Mouse (Mus musculus) bone marrow, adult 2 months (tissue): ENCODE measurements around the gene Rapgef3. TPM values are rescaled to one million over a fixed set of nuclear protein-coding genes. Genes with fewer than 3 reads are reported as not detected.

Experiments
- H3K27ac ChIP-seq: fragments of 200-500 bp; 2 replicates; pipeline ENCODE4 v1.5.1; 2012; ENCODE audit warnings: low read depth, mild to moderate bottlenecking, control low read depth, inconsistent platforms, low read length; ENCODE audit not compliant: control insufficient read depth, poor library complexity, insufficient read depth
- H3K4me1 ChIP-seq: fragments of 200-500 bp; 2 replicates; pipeline ENCODE4 v1.6.1; 2011; ENCODE audit warnings: low read length; ENCODE audit not compliant: control insufficient read depth, insufficient read depth
- H3K4me3 ChIP-seq: fragments of 200-500 bp; replicated peaks from 2 replicates; pipeline ENCODE3; 2011; ENCODE audit warnings: mild to moderate bottlenecking, low read depth, low read length, control low read depth; ENCODE audit not compliant: control insufficient read depth
- CTCF ChIP-seq: fragments of 200-500 bp; IDR thresholded peaks from 2 replicates; pipeline ENCODE4 v1.5.1; 2011; ENCODE audit warnings: low read length, control low read depth; ENCODE audit not compliant: control insufficient read depth, insufficient read depth
- POLR2A ChIP-seq: fragments of 200-500 bp; IDR thresholded peaks from 2 replicates; pipeline ENCODE4 v1.6.1; 2011; ENCODE audit warnings: low read depth, mild to moderate bottlenecking, control low read depth, low read length, borderline replicate concordance; ENCODE audit not compliant: control insufficient read depth
- WGBS: fragments of 180-500 bp; shearing (Covaris S2); methylation state at CpG from one replicate; pipeline ENCODE4 v1.1.7; 2018; 5-methylcytosine and 5-hydroxymethylcytosine counted together
- polyA plus RNA-seq: library from polyadenylated mRNA; stranded (reverse); fragments of >200 nt; gene quantifications from 2 replicates; pipeline ENCODE4 v1.2.4, GENCODE M21; 2011; ENCODE audit warnings: low replicate concordance; ENCODE audit not compliant: missing spikeins, insufficient read depth, insufficient read length

Gene Rapgef3
- polyA plus RNA-seq, 1 experiment = 17.0 TPM

DNA sequence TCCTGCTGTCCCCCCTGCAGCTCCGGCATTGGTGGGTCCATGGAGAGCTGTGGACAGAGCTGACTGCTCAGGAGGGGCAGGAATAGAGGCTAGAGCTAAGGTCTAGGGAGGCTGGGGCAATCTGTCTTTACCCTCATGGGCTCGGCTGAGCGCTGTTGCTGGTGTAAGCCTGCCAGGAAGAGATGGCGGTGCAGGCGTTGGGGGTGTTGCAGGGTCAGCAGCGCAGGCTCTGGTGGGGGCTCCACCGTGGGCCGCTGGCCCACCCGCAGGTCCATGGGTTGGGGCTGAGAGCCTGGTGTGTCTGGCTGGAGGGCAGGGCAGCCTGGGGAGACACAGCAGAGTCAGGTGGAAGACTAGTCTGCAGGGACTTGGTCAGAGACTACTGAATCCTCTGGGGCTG is 43.5 kb upstream of the Rapgef3 start:
- Histone ChIP-seq H3K4me1 (no peaks in the 10 kb centered on the region; the same call in 1 of the 2 replicates), H3K27ac (no peak overlapping the region), H3K4me3 (no peak overlapping the region)
- no peak for TF ChIP-seq POLR2A
- no peak for TF ChIP-seq CTCF
- WGBS = 84% methylated on average over 9 of the region's 9 CpGs

DNA sequence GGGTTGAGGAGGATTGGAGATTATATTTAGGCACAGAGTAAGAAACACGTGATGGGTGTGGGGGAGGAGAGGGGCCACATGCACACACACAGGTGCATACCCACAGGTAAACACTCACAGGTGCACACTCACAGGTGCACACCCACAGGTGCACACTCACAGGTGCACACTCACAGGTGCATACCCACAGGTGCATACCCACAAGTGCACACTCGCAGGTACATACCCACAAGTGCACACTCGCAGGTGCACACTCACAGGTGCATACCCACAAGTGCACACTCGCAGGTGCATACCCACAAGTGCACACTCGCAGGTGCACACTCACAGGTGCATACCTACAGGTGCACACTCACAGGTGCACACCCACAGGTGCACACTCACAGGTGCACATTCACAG is 42.6 kb upstream of the Rapgef3 start:
- Histone ChIP-seq H3K4me1 (no peaks in the 10 kb centered on the region), H3K4me3 (no peak overlapping the region), H3K27ac (no peak overlapping the region)
- WGBS = 81% methylated on average over 5 of the region's 5 CpGs
- TF ChIP-seq POLR2A (no peak), CTCF (no peak)

- TF ChIP-seq CTCF (peak; percentile 61), POLR2A (no peak)
- WGBS = 84% methylated on average over 5 of the region's 5 CpGs
- no peaks in the 10 kb centered on the region for H3K4me1 ChIP-seq
- H3K4me3 ChIP-seq = no peak overlapping the region
- H3K27ac ChIP-seq = no peak overlapping the region
These were observed 42.2 kb upstream of the Rapgef3 start for GRCm38 (mm10) chr15:97809942-97810341.

DNA sequence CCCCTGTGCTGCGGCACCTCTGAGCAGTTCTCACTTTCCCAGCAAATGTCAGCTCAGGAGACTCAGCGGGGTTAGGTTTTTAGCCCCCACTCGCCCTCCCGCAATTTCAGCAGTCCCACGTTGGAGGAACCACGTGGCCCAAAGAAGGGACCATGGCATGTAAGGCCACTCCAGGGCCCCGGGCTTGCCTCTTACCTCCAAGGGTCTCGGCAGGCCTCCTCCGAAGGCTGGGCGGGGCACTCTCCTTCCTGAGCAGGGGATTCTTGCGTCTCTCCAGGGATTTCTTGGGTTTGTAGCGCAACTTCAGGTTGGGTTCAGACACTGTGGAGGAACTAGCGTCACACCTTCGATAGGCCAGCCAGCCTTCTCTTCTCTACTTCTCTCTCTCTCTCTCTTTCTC is 41.4 kb upstream of the Rapgef3 start:
- Histone ChIP-seq H3K4me3 (no peak overlapping the region), H3K27ac (no peak overlapping the region), H3K4me1 (no peaks in the 10 kb centered on the region)
- 92% methylated on average over 14 of the region's 14 CpGs for WGBS
- TF ChIP-seq CTCF = no peak
- TF ChIP-seq POLR2A = no peak

GRCm38 (mm10) chr15:97808532-97808931 is 40.8 kb upstream of the Rapgef3 start:
- H3K4me3 ChIP-seq = no peak overlapping the region
- TF ChIP-seq CTCF (no peak), POLR2A (no peak)
- H3K27ac ChIP-seq = no peak overlapping the region
- H3K4me1 ChIP-seq = no peaks in the 10 kb centered on the region
- WGBS = 94% methylated on average over 14 of the region's 14 CpGs

GRCm38 (mm10) chr15:97807867-97808266 is 40.1 kb upstream of the Rapgef3 start:
- WGBS = 95% methylated on average over 12 of the region's 12 CpGs
- Histone ChIP-seq H3K4me1 (no peaks in the 10 kb centered on the region), H3K4me3 (no peak overlapping the region), H3K27ac (no peak overlapping the region)
- TF ChIP-seq POLR2A (no peak), CTCF (no peak)

DNA sequence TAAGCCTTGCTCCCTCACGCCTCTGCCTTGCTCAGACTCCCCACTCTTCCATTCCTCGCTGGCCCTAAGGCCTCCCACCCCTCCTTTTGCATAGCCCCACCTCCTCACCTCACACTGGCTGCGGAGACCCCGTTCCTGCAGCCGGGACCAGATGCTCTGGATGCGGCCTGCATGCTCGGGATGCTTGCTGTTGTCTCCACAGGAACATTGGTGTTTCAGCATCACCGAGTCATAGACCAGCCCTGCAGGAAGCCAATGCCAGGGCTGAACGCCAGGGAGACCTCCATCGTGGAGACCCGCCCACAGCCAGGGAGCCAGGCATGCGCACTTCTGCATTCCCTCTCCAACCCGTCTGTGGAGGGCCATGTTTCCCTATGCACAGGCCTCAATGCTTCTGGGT is 34.8 kb upstream of the Rapgef3 start:
- no peak overlapping the region for H3K4me3 ChIP-seq
- no peaks in the 10 kb centered on the region for H3K4me1 ChIP-seq
- WGBS = 82% methylated on average over 13 of the region's 13 CpGs
- H3K27ac ChIP-seq = no peak overlapping the region
- TF ChIP-seq CTCF (no peak), POLR2A (peak; percentile 15; the same call in 1 of the 2 replicates)

GRCm38 (mm10) chr15:97801811-97802210 is 34.0 kb upstream of the Rapgef3 start:
- WGBS = 82% methylated on average over 7 of the region's 7 CpGs
- Histone ChIP-seq H3K4me3 (no peak overlapping the region), H3K27ac (no peak overlapping the region), H3K4me1 (no peaks in the 10 kb centered on the region)
- TF ChIP-seq CTCF (no peak), POLR2A (no peak)

GRCm38 (mm10) chr15:97800853-97801252 is 33.1 kb upstream of the Rapgef3 start:
- 88% methylated on average over 13 of the region's 13 CpGs for WGBS
- TF ChIP-seq CTCF (no peak), POLR2A (no peak)
- H3K27ac ChIP-seq = no peak overlapping the region
- H3K4me1 ChIP-seq = no peaks in the 10 kb centered on the region
- no peak overlapping the region for H3K4me3 ChIP-seq
